Mouse (Mus musculus) kidney, postnatal 4 days (tissue): ENCODE measurements around the gene Il1rapl2.

Experiments
- DNase-seq, 2 experiments: peaks; one replicate each; pipeline ENCODE4 v3.0.0; 2021; ENCODE audit warnings: mixed read lengths in 2 of 2

Il1rapl2 gene

DNA sequence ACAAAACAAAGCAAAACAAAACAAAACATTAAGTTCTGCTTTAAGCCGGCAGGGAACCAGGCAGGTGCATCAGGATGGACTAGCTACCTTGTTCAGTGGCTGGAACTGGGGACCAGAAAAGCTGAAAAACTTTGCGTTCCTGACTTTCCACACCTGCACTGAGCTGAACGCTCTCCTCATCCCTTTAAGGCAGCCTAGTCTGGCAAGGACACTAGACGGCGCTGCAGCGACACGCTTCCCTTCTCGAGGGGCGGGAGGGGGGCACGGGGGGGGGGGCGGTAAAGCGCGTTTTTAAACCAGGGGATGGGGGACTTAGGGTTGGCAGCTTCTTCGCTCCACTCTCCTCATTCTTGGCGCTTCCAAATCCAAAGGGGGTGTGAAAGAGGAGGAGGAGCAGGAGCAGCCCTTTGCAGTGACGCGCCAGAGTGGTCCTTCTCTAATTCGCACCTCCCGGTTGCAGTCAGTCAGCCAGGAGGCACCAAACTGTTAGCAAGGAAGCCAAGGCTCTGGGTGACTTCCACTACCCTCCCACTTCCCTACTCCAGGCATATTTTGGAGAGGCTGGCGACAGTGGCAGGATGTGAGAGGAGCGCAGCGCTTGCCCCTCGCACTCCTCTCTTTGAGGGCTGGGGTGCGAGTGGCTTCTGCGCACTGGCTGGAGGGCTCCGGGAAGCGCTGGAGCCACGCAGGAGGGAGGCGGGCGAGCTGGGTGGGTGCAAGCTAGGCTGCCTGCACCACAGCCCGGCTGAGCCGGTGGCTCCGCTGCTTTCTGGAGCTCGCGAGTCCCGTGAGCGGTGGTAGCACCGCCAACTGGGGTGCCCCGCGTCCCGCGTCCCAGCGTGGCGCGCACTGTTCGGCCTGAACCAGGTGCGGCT lies at the start of gene Il1rapl2:
TSS of gene Il1rapl2 (plus strand) at position 288 of the 875 bp plus-strand sequence.
- peak; percentile 37 to 45 for DNase-seq

DNA sequence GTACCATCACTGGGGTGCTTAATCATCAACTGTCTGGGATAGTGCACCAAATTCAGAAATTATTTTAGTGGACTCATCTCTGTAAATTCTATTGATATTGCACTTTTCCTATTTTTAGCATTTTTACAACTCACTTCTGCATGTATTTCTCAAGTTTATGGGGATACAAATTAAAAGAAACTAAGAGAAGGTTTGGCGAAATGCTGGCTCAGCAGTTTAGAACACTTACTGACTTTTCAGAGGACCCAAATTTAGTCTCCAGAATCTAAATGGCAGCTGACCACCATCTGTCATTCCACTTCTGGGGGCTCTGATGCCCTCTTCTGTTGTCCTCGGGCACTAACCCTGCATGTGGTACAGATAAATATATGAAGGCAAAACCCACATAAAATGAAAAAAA lies 22.1 kb upstream of the Il1rapl2 start:
- no peak for DNase-seq

DNA sequence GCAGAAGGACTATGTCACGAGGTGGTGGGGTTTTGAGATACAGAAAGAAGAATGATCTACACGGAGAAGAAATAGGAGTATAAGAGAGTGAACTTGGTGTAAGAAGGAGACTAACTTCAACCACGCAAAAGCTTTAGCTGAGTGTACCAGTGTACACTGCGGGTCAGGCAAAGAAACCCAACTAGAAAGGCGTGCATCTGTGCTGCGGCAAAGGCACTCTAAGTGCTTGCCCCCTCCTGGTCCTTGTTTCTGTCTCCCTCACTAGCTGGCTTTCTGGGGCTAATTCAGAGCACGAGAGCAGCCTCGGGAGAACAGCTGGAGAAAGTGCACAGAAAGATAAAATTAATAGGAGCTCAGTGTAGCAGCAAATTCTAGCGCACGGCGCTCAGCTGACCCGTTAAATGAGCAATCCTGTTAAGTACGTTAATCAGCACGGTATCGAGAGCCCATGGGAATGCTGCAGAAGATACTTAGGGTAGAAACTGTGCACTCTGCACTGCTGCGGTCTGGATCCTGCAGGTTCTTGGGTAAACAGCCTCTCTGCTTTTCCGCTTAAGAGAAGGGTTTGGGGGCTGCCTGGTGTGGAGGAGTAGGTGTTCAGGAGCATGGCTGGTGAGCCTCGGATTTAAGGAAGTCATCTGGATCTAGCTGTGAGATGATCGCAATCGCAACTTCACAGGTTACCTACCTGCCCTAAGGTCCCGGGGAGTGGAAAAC lies 778 bp upstream of the Il1rapl2 start:
- DNase-seq: no peak

DNA sequence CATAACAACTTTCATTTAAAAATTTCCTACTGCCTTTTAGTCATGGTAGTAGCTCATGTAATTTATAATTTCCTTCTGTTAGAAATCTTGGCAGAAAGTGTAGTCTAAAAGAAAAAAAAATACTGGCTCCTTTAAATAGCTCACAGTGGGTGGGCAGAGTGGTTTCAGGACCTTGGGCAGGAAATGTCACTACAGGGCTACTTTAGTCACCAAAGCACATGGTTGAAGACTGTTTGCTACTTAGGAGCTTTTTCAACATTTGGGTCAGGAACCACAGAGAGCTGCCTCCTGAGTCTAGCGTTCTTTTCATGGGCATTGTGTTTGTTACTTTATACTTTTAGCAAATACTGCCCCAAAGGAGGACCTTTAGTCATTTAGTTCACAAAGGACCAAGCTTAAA lies 12.2 kb downstream of the Il1rapl2 start:
- no peak for DNase-seq

DNA sequence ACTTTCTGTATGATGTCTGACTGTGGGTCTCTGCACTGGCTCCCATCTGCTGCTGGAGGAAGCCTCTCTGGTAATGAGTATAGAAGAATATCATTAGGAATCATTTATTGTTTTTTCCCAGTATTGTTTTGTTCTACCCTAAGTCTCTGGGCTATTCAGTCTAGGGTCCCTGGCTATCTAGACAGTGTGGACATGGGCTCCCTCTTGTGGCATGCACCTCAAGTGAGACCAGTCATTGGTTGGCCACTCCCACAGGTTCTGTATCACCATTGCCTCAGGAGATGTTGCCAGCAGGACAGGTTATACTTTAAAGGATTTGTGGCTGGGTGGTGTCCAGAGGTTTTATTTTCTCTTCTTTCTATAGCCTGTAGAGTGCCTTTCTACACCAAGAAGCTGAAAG lies 50.3 kb downstream of the Il1rapl2 start:
- DNase-seq: peak; percentile 31 to 42

DNA sequence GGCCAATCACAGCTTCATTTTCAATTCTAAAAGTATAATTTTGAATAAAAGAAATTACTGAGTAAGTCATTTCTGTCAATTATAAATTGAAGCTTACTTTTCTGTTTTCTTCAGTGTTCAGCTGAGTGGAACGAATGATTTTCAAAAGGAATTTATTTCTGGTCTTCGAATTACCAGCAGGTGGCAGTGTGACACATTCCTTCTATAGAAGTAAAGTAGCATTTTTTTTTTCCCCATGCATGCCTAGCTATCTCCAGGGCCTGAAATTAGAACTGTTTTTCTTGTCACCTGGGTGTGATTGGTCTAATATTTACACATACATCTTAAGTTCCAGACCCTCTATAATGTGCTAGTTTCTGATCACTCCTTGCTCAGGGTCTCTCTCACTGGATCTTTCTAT lies 96.6 kb downstream of the Il1rapl2 start:
- peak; percentile 11 to 24 for DNase-seq

DNA sequence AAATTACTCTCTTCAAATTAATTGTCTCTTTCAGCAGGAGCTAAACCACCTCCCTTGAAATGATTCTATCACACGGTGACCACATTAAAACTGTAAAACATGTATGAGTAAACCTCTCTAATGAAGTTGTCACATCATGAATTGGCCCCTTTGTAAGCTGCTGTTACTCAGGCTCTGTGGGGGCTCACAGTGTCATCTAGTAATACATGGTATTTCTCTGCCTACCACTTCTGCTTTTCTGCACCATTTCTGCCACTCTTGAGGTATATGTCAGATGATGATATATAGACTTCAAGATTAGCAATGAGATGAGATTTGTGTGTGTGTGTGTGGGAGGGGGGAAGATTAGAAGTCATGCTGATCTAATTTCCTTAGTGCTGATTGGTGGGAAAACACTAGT lies 117.6 kb downstream of the Il1rapl2 start:
- no peak for DNase-seq

DNA sequence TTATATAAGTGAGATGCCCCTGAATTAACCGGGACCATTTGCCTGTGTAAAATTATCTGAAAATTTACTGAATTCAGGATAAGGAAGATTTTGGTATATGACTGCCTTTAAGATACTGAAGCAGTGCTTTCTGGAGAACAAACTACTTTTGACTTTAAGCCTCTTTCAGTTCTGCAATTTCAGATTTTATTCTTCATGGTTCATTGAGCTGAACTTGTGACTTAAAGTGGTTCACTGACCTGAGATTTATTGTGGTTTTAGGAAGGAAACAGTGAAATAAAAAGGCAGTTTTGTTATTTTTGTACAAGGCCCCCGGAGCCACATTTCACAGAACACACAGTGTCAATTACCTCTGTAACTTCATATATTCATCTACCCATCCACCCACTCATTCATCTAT lies 129.6 kb downstream of the Il1rapl2 start:
- no peak for DNase-seq

DNA sequence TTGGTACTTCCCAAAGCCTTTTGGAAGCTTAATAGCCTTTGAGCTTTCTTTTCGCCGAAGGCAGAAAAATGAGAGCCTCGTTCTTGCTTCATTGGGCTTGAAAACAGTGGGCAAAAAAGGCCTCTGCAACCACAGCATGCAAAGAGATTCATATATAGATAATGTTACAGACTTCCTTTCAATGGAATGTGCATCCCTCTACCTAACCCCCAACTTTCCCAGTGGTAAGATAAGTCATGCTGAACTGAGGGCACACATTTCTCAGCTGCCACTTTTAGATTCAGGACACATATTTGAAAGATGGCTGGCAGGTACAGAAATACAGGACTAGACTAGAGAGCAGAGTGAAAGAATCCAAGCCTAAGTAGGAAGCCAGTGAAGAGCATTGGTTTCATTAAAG lies 185.1 kb downstream of the Il1rapl2 start:
- DNase-seq: no peak

DNA sequence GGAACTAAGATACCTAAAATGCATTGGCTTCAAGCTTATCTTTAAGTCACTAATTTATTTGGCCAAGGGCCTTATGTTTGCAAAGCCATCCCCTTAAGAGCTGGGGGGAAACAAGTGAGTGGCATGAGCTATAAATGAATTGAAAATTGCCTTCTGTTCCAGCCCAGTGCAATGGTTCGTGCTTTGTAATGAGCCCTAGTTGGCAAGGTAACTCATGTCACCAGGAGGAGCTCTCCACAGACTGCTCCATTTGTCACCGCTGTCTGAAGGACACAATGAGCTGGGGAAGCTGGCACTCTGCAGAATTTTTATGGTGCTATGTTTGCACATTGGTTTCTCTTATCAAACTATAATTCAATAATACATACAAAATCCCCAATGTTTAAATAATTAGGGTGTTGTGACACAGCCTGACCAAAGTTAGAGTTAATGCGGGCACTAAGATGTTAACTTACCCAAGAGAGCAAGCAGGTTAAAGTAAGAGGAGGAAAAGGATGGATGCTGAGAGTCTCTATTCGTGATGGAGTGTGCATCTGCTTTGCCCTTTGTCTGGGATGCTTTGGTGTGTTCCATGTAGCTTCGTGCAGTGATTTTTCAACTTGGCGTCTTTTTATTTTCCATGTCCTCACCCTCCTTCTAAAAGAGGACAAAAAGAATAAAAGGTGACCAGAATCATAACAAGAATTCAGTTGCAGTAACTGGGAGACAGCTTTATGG lies 235.2 kb downstream of the Il1rapl2 start:
- no peak for DNase-seq

DNA sequence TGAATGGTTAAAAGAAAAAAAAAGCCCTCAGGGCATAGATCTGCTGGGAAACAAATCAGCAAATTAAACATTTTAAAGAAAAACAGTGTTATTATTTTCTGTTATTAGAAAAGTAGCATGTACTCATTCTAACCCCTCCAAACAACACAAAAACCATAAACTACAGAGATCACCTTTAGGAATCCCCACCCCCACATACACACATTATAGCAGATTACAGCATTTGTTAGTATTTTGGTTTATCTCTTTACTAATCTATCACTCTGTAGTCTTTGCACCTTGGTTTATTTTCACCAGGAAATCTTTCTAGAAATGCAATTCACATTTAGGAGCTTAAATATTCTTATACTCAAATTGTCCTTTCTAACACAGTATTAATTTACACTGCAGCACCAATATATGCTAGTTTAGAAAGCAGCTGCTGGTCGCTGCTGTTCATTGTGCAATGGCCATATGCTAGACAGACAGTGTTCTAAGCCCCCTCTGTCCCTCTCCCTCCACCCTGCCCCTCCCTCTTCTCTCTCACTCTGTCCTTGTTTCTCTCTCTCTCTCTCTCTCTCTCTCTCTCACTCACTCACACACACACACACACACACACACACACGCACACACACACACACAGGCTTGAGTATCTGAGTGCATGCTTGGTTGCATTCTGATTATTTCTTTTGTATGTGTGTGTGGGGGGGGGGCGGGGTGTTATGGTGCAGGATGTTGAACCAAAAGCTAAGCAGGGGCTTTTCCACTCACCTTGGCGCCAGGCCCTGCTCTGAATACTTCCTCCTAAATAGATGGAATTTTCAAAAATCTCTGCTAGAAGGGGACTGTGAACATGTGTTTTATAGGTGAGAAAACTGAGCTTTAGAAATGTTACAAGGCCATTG lies 236.1 kb downstream of the Il1rapl2 start:
- DNase-seq: no peak

DNA sequence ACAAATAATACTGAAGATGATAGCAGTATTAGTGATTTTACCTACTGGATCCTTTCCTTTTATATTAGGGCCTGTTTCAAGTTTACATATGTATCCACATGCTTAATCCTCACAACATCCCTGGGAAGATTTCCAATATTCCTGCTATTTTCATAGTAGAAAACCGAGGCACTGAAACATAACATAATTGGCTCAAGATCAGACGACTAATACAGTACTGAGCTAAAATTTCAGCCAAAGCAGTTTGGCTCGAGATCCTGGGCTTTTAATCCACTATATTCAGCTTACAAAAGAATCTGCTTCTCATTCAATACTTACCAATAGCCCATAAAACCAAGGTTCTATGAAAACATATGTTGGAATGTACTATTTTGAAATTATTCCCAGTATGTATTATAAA lies 239.1 kb downstream of the Il1rapl2 start:
- DNase-seq: no peak

DNA sequence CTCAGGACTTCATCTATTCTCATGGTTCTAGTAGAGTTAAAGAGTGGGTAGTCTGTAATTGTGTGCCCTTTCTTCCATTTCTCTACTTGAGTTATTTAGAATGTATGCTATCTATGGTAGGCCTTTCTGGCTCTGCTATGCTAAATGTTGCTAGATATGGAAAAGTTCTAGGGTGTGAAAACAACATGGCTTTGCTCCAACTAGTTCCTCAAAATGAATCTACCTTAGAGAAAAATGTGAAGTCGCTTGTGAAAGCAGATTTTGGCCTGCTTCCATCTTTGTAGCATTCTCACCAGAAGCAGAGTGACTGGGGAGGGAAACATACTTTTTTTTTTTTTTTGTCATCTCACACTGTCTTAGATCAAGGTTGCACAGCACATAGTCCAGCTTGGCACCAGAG lies 241.7 kb downstream of the Il1rapl2 start:
- DNase-seq: no peak

DNA sequence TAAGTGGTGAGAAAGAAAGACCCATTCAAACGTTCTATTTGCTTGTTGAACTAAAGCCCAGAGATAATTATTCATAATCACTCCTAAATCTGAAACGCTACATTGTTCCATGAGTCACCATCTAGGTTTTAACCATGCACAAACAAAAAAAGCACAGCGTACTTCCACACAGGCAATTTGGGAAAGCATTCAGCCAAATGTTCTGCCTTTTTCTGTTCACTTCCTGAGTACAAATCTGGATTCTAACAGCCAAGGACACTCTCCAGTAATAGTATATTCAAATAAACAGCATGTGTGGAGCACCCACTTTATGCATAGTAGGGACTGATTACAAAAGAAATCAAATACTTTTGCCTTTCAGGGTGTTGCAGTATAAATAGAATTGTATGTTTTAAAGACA lies 278.5 kb downstream of the Il1rapl2 start:
- DNase-seq: no peak

DNA sequence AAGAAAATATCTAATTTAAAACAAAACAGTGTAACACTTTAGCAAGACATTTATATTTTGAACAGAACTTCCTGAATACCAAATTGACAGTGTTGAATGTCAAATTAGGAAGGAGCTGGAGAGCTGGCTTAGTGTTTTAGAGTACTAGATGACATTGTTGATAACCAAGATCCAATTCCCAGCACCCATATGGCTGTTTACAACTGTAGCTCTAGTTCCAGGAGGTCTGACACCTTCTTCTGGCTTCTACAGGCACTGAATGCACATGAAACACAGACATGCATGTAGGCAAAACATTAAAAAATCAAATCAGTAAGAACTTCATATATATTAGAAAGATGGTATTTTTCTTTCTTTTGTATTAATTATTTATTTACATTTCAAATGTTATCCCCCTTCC lies 353.1 kb downstream of the Il1rapl2 start:
- DNase-seq: no peak

DNA sequence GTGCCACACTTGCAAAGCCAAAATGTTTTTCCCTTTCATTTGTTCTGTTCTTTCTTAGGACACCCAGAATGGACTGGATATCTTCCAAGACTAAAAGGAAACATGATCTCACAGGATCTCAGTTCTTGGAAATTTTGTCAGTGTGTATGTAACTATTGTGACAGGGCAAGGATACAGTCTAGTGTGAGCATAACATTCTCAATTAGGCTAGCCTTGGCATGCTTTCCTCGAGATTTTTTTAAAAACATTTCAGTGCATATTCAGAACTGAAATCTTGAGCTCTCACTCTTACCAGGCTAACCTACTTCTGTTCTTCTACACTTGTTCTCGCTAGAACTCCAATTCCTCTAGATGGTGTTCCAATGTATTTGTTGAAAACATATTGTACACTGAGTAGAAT lies 356.4 kb downstream of the Il1rapl2 start:
- no peak for DNase-seq

DNA sequence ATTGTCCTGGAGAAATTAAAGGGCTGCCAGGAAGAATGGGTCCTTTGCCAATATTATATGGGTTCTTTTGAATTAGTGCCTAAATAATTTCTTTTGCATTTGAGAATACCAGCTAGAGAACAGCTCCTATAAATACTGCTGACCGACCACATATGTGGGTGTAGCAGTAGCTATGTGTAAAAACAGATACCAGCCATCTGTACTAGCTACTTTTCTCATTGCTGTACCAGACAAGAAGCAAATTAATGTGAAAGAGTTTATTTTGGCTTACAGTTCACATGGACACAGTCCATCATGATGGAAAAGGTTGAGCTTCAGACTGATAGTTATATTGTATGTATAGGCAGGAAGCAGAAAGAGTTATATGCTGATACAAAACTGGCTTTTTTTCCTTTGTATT lies 377.3 kb downstream of the Il1rapl2 start:
- no peak for DNase-seq

DNA sequence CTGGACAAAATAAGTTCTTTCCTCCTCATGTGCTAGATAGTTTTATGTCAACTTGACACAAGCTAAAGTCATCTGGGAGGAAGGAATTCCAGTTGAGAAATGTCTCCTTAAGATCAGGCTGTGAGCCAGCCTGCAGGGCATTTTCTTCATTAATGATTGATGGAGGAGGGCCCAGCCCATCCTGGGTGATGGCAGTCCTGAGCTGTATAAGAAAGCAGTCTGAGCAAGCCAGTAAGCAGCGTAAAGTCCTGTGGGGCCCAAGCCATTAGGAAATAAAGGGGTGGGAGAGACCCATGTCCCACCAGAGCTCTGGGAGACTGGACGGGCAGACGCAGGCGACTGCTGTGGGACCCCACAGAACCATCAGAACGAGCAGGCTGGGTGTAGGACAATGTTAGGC lies 400.9 kb downstream of the Il1rapl2 start:
- peak in 1 of 2 experiments; percentile 2 for DNase-seq

DNA sequence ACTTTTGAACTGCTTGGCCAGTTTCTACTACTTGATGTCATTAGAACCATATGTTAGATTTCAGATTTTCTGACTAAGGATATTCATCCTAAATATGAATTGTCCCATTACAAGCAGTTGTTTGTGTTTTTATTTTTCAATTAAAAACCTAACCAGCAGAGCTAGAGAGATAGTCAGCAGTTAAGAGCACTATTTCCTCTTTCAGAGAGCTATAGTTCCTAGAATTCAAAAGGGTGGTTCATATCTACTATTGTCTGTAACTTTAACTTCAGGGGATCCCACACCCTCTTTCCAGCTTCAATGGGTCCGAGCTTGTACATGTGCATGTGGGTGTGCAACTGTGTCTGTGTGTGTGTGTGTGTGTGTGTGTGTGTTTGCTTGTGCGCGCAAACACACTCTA lies 472.7 kb downstream of the Il1rapl2 start:
- DNase-seq: no peak

DNA sequence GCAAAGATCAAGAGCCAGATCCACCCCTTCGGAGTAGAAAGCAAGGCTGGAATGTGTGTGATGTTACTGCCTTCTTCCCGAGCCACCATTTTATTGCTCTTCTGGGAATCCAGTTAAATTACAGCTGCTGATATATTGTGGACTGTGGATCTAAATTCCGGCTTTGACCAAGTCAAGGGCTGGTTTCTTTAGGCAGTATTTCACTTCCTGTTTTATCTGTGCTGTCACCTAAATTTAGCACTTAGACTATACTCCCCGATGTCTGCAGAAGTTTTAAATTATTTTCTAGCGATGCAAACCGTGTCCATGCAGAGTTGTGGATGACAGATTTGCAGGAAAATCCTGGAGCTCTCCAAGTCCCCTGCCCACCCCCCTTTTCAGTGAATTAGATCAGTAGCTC lies 533.5 kb downstream of the Il1rapl2 start:
- DNase-seq: peak; percentile 3 to 12

DNA sequence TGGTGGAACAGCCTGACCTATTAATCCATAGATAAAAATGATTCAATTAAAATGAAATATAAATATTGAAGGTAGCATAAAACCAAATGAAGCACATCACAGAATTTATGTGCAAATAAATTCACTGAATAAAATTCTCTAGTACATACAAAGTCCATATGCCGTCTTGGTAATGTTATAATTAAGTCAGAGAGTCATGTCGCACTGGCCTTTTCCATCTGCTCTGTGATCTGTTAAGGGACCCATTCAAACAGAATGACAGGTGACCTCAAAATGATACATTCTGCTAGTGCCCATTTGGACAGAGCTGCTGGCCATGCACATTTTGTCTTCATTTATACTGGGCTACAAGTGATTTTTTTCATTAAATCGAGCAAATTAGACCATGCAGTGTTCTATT lies 534.3 kb downstream of the Il1rapl2 start:
- DNase-seq: peak in 1 of 2 experiments; percentile 4

DNA sequence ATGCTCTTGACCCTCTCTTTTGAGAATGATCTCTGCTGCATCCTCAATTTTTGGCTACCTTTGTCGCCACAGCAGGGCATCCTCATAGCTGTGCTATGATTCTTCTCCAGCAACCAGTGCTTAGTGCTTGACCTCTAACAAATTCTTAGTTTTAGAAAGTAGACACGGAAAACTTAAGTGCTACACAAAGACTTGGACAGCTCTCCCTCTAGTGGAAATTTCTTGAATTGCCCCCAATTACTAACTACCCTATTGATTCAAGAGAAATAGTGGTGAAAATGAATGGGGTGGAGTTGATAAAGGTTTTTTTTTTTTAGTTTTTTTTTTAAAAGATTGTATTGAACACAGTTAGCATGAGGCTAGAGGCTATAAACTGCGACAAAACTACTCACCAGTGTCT lies 599.7 kb downstream of the Il1rapl2 start:
- peak; percentile 0 to 1 for DNase-seq

DNA sequence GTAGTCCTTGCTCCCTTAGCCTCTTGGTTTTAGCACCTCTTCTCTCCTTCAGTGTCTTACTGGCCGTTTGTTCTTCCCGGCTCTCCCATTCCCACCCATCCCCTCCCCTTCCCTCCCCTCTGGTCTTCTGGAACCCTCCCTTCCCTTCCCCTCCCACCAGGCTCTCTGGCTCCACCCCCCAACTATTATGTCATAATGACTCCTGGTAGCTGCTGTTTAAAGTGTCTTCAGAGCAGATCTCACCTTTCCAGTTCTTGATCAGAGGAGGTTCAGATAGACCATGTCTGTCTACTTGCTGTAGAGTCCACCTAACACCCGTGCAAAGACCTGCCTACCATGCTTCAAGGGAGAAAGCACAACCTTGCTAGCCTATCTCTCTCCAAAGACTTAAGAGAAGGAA lies 639.1 kb downstream of the Il1rapl2 start, which contains the start of gene Tex13a:
TSS of gene Tex13a (minus strand) at position 101 of the 400 bp plus-strand sequence.
- no peak for DNase-seq
